Mouse (Mus musculus): ENCODE data around the gene Jaml. TPM values are rescaled to one million over a fixed set of nuclear protein-coding genes. Genes with fewer than 3 reads are reported as not detected.
"Not testable (repeated sequence)": the region's sequence is repeated elsewhere in the genome, so short reads cannot be mapped to it uniquely, and the experiment has no call there.

Gene Jaml
- 0.16 TPM in 2 replicates for polyA plus RNA-seq (2015; fragmentation: Nextera tagmentation; extraction: Ambion mirVana)

DNA sequence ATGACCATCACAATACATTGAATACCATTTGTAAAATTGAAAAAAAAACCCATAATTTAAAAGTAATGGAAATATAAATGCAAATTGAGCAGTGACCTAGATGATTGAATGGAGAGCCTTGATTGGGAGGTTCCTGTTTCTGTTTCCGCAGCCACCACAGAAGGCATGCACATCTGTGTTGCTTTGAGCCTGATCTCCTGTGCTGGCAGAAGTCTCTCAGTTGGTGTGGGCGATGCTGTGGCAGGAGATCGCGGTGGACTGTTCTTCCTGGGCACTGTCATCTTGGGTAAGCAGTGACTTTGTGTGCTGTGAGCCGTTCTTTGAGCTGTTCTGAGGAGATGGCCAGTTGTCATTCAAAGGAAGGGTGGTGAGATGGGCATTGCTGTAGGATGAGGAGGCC lies at the start of gene Jaml:
Jaml (plus strand) TSS at position 173 of the 400 bp plus-strand sequence.
- ATAC-seq (ENCODE audit: low read depth) (no peak), DNase-seq (no peak)
- H3K27ac ChIP-seq = no peak within 1 kb of the TSS
- H3K9ac ChIP-seq = no peak within 1 kb of the TSS
- H3K4me3 ChIP-seq (replicated peaks) = no peak within 1 kb of the TSS
- no peaks in the 10 kb centered on the region for H3K4me1 ChIP-seq (replicated peaks)
- H3K9me3 ChIP-seq (replicated peaks) = no peaks in the 10 kb centered on the region
- WGBS (ENCODE audit: insufficient replicate concordance) = 57% methylated on average over 5 of the region's 5 CpGs
- H3K36me3 ChIP-seq = no peaks in the 10 kb centered on the region
- no peak within 1 kb of the TSS for H3K4me2 ChIP-seq
- no peaks in the 10 kb centered on the region for H3K27me3 ChIP-seq

DNA sequence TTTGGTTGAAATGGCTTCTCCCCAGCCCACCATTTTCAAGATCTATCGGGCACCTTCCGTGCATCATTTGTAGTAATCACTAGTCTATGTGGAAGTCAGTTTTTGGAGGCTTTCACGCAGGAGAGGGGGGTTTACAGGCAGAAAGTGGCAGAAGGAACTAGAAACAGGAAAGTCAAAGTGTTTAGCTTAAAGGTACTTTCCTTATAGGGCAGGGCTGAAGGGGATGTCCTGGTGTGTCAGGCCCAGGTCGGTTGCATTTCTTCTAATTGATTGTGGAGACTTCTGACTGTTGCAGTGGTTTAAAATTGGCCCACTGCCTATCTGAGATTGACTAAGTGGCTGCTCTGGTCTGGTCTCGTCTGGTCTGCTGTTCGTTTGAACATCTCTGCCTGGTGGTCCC lies 48.6 kb upstream of the Jaml start:
- no peak overlapping the region for H3K4me2 ChIP-seq
- no peak overlapping the region for H3K9ac ChIP-seq
- no peaks in the 10 kb centered on the region for H3K4me1 ChIP-seq (replicated peaks)
- DNase-seq (no peak), ATAC-seq (ENCODE audit: low read depth) (no peak)
- no peaks in the 10 kb centered on the region for H3K36me3 ChIP-seq
- H3K27me3 ChIP-seq = peaks cover 34% of the 10 kb centered on the region
- no peaks in the 10 kb centered on the region for H3K9me3 ChIP-seq (replicated peaks)
- 49% methylated on average over 6 of the region's 6 CpGs for WGBS (ENCODE audit: insufficient replicate concordance)
- H3K27ac ChIP-seq = no peak overlapping the region
- H3K4me3 ChIP-seq (replicated peaks) = no peak overlapping the region

DNA sequence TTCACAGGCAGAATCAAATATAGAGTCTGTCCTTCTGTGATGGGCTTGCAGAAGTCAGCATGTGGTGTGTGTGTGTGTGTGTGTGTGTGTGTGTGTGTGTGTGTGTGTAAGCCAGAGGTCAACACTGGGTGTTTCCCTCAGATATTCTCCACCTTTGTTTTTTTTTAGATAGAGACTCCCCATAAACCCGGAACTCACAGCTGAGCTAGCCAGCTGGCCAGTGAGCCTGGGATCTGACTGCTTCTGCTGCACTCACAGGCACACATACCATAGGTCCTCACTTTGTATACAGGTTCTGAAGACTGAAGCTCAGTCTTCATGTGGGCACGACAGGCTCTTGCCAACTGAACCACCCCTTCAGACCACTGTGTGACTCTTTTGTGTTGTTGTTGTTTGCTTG lies 46.7 kb upstream of the Jaml start:
- Histone ChIP-seq H3K9me3 (replicated peaks) (no peaks in the 10 kb centered on the region), H3K4me1 (replicated peaks) (no peaks in the 10 kb centered on the region), H3K36me3 (no peaks in the 10 kb centered on the region), H3K9ac (no peak overlapping the region), H3K27me3 (peaks cover 27% of the 10 kb centered on the region), H3K4me2 (no peak overlapping the region), H3K4me3 (replicated peaks) (no peak overlapping the region), H3K27ac (no peak overlapping the region)
- 40% methylated on average over 2 of the region's 2 CpGs for WGBS (ENCODE audit: insufficient replicate concordance)
- DNase-seq (no peak), ATAC-seq (ENCODE audit: low read depth) (no peak)

DNA sequence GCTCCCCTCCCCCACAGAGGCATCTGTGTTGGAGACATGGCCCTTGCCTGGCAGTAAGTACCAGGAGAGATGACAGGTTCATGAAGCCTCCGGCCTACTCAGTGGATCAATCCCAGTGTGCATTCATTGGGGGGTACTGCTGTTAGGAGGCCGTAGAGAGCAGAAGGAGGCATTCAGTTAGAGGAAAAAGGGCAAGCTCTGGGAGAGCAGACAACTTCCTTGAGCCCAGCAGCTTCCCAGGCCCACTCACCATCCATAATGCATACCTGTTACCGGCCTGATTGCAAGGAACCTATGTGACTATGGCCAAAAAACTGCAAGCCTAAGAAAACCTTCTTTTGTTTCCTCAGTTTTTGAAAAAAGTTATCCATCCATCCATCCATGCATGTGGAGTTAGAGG lies 44.5 kb upstream of the Jaml start:
- no peak overlapping the region for H3K27ac ChIP-seq
- ATAC-seq (ENCODE audit: low read depth) (no peak), DNase-seq (no peak)
- no peak overlapping the region for H3K4me2 ChIP-seq
- H3K9me3 ChIP-seq (replicated peaks) = no peaks in the 10 kb centered on the region
- H3K27me3 ChIP-seq = peaks cover 37% of the 10 kb centered on the region
- no peak overlapping the region for H3K9ac ChIP-seq
- H3K4me3 ChIP-seq (replicated peaks) = no peak overlapping the region
- H3K36me3 ChIP-seq = no peaks in the 10 kb centered on the region
- H3K4me1 ChIP-seq (replicated peaks) = no peaks in the 10 kb centered on the region
- WGBS (ENCODE audit: insufficient replicate concordance) = 56% methylated on average over 3 of the region's 3 CpGs

DNA sequence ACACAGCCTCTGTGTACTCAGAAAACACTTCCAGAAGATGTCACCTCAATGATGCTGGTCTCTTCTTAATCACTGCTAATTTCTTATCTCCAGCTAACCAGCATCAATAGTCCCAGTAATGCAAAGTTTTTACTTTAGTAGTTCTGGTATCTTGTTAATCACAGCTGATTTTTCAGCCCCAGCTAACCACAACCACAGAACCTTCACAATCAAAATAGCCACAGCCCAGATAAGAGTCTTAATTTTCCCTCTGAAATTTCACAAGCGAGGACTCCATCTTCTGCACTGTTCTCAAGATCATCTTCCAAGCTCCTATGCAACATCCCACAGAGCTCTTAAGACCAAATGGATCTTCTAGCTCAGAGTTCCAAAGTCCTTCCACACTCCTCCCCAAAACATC lies 41.2 kb upstream of the Jaml start:
- H3K4me1 ChIP-seq (replicated peaks) = peaks cover 11% of the 10 kb centered on the region
- not testable (repeated sequence) for H3K9ac ChIP-seq; H3K9me3 ChIP-seq (replicated peaks); H3K27ac ChIP-seq; H3K4me2 ChIP-seq; DNase-seq; H3K36me3 ChIP-seq; H3K4me3 ChIP-seq (replicated peaks); ATAC-seq (ENCODE audit: low read depth)
- WGBS (ENCODE audit: insufficient replicate concordance) = 45% methylated on average over 1 of the region's 1 CpGs
- H3K27me3 ChIP-seq = peaks cover 58% of the 10 kb centered on the region

DNA sequence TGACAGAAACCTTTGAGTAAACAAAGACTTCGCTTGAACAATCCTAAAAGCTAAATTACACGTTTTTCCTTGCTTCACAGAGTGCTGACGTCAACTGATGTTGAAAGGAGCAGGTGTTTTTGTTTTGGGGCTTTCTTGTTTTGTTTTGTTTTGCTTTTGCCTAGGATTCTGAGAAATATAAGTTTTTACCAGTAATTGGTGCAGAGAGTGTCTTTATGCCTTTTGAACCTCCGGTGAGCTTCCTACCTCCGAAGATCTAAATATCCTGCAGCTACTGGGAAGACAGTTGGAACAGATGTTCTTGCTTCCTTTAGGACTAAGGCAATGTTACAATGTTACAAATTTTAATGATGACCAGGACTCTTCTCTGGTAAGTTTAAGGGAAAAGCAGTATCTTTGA lies 39.5 kb upstream of the Jaml start, which contains the start of gene Mpzl2:
Mpzl2 (plus strand) TSS at position 301 of the 400 bp plus-strand sequence.
- Histone ChIP-seq H3K4me2 (peak within 1 kb of the TSS; percentile 48), H3K27me3 (peaks cover 75% of the 10 kb centered on the region), H3K27ac (peak within 1 kb of the TSS; percentile 78), H3K36me3 (no peaks in the 10 kb centered on the region), H3K9me3 (replicated peaks) (no peaks in the 10 kb centered on the region), H3K9ac (0 out of 2 replicates have a peak within 1 kb of the TSS, but pooled peaks have one; percentile 17), H3K4me3 (replicated peaks) (peak within 1 kb of the TSS; percentile 9), H3K4me1 (replicated peaks) (peaks cover 11% of the 10 kb centered on the region)
- no peak for DNase-seq
- WGBS (ENCODE audit: insufficient replicate concordance) = 48% methylated on average over 5 of the region's 5 CpGs
- no peak for ATAC-seq (ENCODE audit: low read depth)

DNA sequence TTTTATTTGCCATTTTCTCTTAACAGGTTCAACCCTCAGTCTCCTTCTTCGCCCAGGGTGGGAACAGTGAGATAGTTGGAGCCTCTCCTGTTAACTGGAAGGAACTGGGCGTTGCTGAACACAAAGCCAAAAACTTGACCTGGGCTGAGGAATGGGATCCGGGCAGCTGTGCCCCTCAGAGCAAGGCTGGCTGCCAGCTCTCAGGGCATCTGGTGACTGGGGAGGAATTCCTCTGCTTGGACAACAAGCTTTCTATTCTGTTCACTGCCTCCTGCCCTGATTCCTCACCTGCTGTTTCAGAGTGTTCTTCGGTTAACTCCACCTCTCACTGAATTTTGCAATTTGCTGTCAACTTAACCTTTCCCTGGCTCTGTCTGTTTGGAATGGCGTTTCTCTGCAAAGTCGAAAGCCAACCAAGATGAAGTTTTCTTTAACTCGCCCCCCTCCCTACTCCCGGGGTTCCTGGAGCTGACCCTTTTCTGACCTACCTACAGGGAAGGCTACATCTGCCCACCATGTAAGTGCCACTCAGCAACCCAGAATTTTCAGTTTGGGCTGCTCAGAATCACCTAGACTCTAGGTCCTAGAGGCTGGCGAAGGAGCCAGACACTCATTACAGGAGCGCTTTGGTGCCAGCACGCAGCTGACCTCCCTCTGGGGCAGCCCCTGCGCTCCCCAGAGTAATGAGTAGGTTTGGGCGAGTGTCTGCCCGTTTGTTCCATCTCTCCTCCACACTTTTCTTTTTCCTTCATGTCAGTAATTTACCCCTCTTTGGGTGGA lies 38.7 kb upstream of the Jaml start:
- peak overlapping the region; percentile 48 for H3K4me2 ChIP-seq
- ATAC-seq (ENCODE audit: low read depth) (no peak), DNase-seq (no peak)
- H3K9ac ChIP-seq = 0 out of 2 replicates have a peak overlapping the region, but pooled peaks have one; percentile 17
- H3K9me3 ChIP-seq (replicated peaks) = no peaks in the 10 kb centered on the region
- H3K27me3 ChIP-seq = peaks cover 78% of the 10 kb centered on the region
- H3K4me1 ChIP-seq (replicated peaks) = peaks cover 11% of the 10 kb centered on the region
- 13% methylated on average over 14 of the region's 14 CpGs for WGBS (ENCODE audit: insufficient replicate concordance)
- H3K36me3 ChIP-seq = no peaks in the 10 kb centered on the region
- peak overlapping the region; percentile 78 for H3K27ac ChIP-seq
- H3K4me3 ChIP-seq (replicated peaks) = peak overlapping the region; percentile 9

DNA sequence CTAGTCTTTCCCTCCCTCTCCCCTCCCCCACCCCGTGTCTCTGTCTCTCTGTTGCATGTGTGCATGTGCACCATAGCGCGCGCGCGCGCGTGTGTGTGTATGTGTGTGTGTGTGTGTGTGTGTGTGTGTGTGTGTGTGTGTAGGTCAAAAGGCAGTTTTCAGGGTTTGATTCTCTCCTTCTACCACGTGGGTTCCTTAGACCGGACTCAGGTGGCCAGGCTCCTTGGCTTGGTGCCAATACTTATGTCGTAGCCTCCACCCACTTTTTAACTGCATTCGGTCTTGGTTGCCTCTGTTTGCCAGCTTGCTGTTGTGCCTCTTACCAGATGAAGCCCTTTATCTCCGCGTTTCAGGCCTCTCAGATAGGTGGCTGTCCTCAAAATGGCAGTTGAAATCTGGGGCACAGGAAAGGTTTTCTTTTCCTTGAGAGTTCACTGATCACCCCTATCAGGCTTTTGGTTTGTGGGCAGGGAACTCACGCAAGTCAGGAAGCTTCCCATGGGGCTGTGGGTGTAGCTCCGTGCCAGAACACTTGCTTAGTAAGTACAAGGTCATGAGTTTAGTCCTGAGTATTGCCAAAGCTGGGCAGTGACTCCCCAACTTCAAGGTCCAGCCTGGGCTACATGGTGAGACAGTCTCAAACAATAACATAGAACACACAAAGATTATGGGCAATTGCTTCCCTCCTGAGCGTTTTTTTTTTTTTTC lies 37.7 kb upstream of the Jaml start:
- DNase-seq (peak; percentile 6), ATAC-seq (ENCODE audit: low read depth) (peak; percentile 43)
- 23% methylated on average over 17 of the region's 17 CpGs for WGBS (ENCODE audit: insufficient replicate concordance)
- H3K4me1 ChIP-seq (replicated peaks) = peaks cover 11% of the 10 kb centered on the region
- H3K9ac ChIP-seq = no peak overlapping the region
- peaks cover 78% of the 10 kb centered on the region for H3K27me3 ChIP-seq
- H3K36me3 ChIP-seq = no peaks in the 10 kb centered on the region
- H3K9me3 ChIP-seq (replicated peaks) = no peaks in the 10 kb centered on the region
- H3K4me2 ChIP-seq = peak overlapping the region; percentile 48
- peak overlapping the region; percentile 68 for H3K27ac ChIP-seq
- no peak overlapping the region for H3K4me3 ChIP-seq (replicated peaks)

DNA sequence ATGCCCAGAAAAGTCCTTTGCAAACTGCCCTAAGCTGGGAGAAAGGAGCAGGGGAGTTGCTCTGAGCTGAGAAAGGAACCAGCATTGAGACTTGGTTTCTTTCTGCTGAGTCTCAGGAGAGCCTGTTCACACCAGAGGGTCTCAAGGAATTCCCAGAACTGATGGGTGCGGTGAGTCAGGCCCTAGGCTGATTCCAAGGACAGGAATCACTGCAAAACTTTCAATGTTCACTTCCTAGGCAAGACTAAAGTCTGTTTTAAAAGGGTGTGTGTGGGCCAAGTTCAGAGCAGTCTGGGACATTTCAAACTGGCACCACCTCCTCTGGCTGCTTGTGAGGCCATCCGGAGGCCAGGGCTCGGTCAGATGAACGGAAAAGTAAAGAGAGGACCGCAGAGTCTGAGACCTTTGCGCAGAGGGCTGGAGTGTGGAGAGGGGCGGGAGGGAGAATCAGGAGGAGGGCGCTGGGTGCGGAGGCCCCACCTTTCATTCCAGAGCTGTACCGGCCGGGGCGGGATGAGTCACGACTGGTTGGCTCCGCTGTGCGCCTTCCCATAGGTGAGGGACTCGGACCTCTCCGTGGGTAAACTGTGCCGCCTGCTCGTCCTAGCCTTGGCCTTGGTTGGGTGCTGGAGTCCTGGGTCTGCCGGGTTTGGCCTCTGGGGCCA lies 36.8 kb upstream of the Jaml start:
- H3K4me2 ChIP-seq = peak overlapping the region; percentile 48
- H3K9ac ChIP-seq = peak overlapping the region; percentile 49; the same call in 1 of the 2 replicates
- peaks cover 72% of the 10 kb centered on the region for H3K27me3 ChIP-seq
- peak overlapping the region; percentile 68; the same call in 1 of the 2 replicates for H3K27ac ChIP-seq
- peaks cover 11% of the 10 kb centered on the region for H3K4me1 ChIP-seq (replicated peaks)
- no peaks in the 10 kb centered on the region for H3K9me3 ChIP-seq (replicated peaks)
- ATAC-seq (ENCODE audit: low read depth) (peak; percentile 87), DNase-seq (peak; percentile 7)
- H3K4me3 ChIP-seq (replicated peaks) = peak overlapping the region; percentile 37
- no peaks in the 10 kb centered on the region; the same call in 1 of the 2 replicates for H3K36me3 ChIP-seq
- 4% methylated on average over 20 of the region's 20 CpGs for WGBS (ENCODE audit: insufficient replicate concordance)

DNA sequence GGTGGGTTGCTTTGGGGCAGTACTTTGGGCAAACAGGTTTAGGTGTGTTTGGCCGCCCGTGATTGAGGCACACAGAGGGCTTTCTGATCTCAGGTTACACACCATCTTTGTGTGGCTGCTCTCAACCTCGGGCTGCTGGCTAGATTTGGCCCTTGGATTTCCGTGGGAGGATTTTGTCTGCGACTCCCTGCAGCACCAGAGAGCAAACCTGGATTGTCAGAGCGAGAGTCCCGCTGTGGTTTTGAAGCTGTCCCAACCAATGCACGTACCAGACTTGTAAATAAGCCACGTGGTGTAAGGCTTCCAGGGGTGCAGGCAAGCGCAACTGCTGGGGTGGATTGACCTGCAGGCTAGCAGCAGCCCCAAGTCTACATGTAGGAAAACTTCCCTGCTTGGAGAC lies 36.0 kb upstream of the Jaml start:
- Histone ChIP-seq H3K9ac (peak overlapping the region; percentile 49; the same call in 1 of the 2 replicates), H3K9me3 (replicated peaks) (no peaks in the 10 kb centered on the region), H3K27me3 (peaks cover 66% of the 10 kb centered on the region), H3K4me3 (replicated peaks) (peak overlapping the region; percentile 37), H3K27ac (0 out of 2 replicates have a peak overlapping the region, but pooled peaks have one; percentile 29), H3K4me1 (replicated peaks) (peaks cover 11% of the 10 kb centered on the region), H3K36me3 (no peaks in the 10 kb centered on the region; the same call in 1 of the 2 replicates), H3K4me2 (peak overlapping the region; percentile 48)
- under 1% methylated on average over 10 of the region's 10 CpGs for WGBS (ENCODE audit: insufficient replicate concordance)
- DNase-seq (no peak), ATAC-seq (ENCODE audit: low read depth) (no peak)

DNA sequence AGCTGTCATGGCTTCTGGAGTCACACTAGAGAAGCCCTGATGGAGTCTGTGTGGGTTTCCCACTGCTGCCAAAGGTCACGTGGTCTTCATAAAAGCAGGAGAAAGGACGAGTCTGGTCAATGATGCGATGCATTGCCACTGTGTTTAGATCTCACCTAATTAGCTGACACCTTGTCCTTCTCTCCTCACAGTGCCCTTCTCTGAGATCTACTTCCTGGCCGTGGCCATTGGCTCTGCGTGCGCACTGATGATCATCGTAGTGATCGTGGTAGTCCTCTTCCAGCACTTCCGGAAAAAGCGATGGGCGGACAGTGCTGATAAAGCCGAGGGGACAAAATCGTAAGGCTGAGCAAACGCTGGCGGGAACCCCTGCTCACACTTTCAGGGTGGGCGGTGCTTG lies 32.0 kb upstream of the Jaml start:
- no peaks in the 10 kb centered on the region for H3K9me3 ChIP-seq (replicated peaks)
- 63% methylated on average over 16 of the region's 16 CpGs for WGBS (ENCODE audit: insufficient replicate concordance)
- DNase-seq (no peak), ATAC-seq (ENCODE audit: low read depth) (no peak)
- no peaks in the 10 kb centered on the region; the same call in 1 of the 2 replicates for H3K36me3 ChIP-seq
- no peak overlapping the region for H3K4me2 ChIP-seq
- no peak overlapping the region for H3K27ac ChIP-seq
- H3K4me1 ChIP-seq (replicated peaks) = peaks cover 1% of the 10 kb centered on the region
- H3K27me3 ChIP-seq = peaks cover 31% of the 10 kb centered on the region
- H3K4me3 ChIP-seq (replicated peaks) = no peak overlapping the region
- H3K9ac ChIP-seq = no peak overlapping the region

Data from liver, embryonic 13.5 days (tissue).